ENCODE assay signal across 8 mouse cellular contexts in genomic region chrX:102119042-102119864, GRCm38 (mm10). TPM values are rescaled to one million over a fixed set of nuclear protein-coding genes. Genes with fewer than 3 reads are reported as not detected.
DNase-seq lines count a peak whose midpoint lies in the region; ATAC-seq and TF ChIP-seq lines count a peak whose summit lies in the region.

Gene Pin4 (plus strand): TSS chrX:102119447.

- DNase-seq in 3134 (ENCODE audit: extremely low read depth, insufficient read length, low spot score), result peak; percentile 83
- DNase-seq in adrenal gland, postnatal 36 days, result peak; percentile 92 to 93
- peak; percentile 96 to 97 for DNase-seq in heart, adult 18-20 months
- peak; percentile 98 for DNase-seq in kidney, adult 2 months
- DNase-seq in spleen, adult 2 months (ENCODE audit: low read depth in 1 of 2, low spot score in 2 of 2), result peak; percentile 90 to 94

- H3K4me1 ChIP-seq in embryonic facial prominence, embryonic 13.5 days, result no peaks in the 10 kb centered on the region
- H3K4me1 ChIP-seq in kidney, adult 2 months (ENCODE audit: control insufficient read depth, insufficient read depth, low read length), result no peaks in the 10 kb centered on the region
- no peaks in the 10 kb centered on the region for H3K4me1 ChIP-seq in limb, embryonic 12.5 days (replicated peaks)
- H3K4me1 ChIP-seq in midbrain, embryonic 15.5 days, result peaks cover 4% of the 10 kb centered on the region; the same call in 1 of the 2 replicates
- H3K4me1 ChIP-seq in spleen, adult 2 months (ENCODE audit: control insufficient read depth, insufficient read depth, insufficient read length), result no peaks in the 10 kb centered on the region

- TF ChIP-seq POLR2A in kidney, adult 2 months (IDR thresholded peaks at IDR 0.05; ENCODE audit: low read depth, low read length), result no peak
- no peak for TF ChIP-seq POLR2A in spleen, adult 2 months (IDR thresholded peaks at IDR 0.05; ENCODE audit: low read depth, low read length)

- 20% methylated on average over 30 of the region's 30 CpGs for WGBS in embryonic facial prominence, embryonic 13.5 days
- WGBS in kidney, adult 2 months, result under 1% methylated on average over 30 of the region's 30 CpGs
- WGBS in limb, embryonic 12.5 days, result 17% methylated on average over 30 of the region's 30 CpGs
- 25% methylated on average over 30 of the region's 30 CpGs for WGBS in midbrain, embryonic 15.5 days
- 21% methylated on average over 30 of the region's 30 CpGs for WGBS in spleen, adult 2 months

- H3K9me3 ChIP-seq in embryonic facial prominence, embryonic 13.5 days, result no peaks in the 10 kb centered on the region
- H3K9me3 ChIP-seq in limb, embryonic 12.5 days, result no peaks in the 10 kb centered on the region
- H3K9me3 ChIP-seq in midbrain, embryonic 15.5 days, result no peaks in the 10 kb centered on the region

- peaks cover 6% of the 10 kb centered on the region for H3K36me3 ChIP-seq in embryonic facial prominence, embryonic 13.5 days
- no peaks in the 10 kb centered on the region for H3K36me3 ChIP-seq in kidney, adult 2 months (ENCODE audit: control insufficient read depth, insufficient read depth, low read length)
- peaks cover 19% of the 10 kb centered on the region for H3K36me3 ChIP-seq in limb, embryonic 12.5 days
- no peaks in the 10 kb centered on the region for H3K36me3 ChIP-seq in midbrain, embryonic 15.5 days (replicated peaks)
- H3K36me3 ChIP-seq in spleen, adult 2 months (ENCODE audit: control insufficient read depth, insufficient read depth, low read length), result no peaks in the 10 kb centered on the region; the same call in 1 of the 2 replicates

- H3K4me3 ChIP-seq in embryonic facial prominence, embryonic 13.5 days, result peak within 1 kb of the TSS; percentile 62
- H3K4me3 ChIP-seq in kidney, adult 2 months (ENCODE audit: insufficient read depth, low read depth, low read length), result peak within 1 kb of the TSS; percentile 81
- H3K4me3 ChIP-seq in limb, embryonic 12.5 days (replicated peaks), result peak within 1 kb of the TSS; percentile 60
- H3K4me3 ChIP-seq in midbrain, embryonic 15.5 days, result peak within 1 kb of the TSS; percentile 56
- peak within 1 kb of the TSS; percentile 90 for H3K4me3 ChIP-seq in spleen, adult 2 months (ENCODE audit: extremely low read depth, insufficient read depth, insufficient read length)

- H3K4me2 ChIP-seq in embryonic facial prominence, embryonic 13.5 days, result peak within 1 kb of the TSS; percentile 64
- H3K4me2 ChIP-seq in limb, embryonic 12.5 days, result peak within 1 kb of the TSS; percentile 69
- peak within 1 kb of the TSS; percentile 58 for H3K4me2 ChIP-seq in midbrain, embryonic 15.5 days

- H3K9ac ChIP-seq in embryonic facial prominence, embryonic 13.5 days, result peak within 1 kb of the TSS; percentile 76
- peak within 1 kb of the TSS; percentile 65 for H3K9ac ChIP-seq in limb, embryonic 12.5 days (replicated peaks)
- peak within 1 kb of the TSS; percentile 45 for H3K9ac ChIP-seq in midbrain, embryonic 15.5 days

- H3K27ac ChIP-seq in embryonic facial prominence, embryonic 13.5 days, result peak within 1 kb of the TSS; percentile 55
- H3K27ac ChIP-seq in kidney, adult 2 months (ENCODE audit: insufficient read depth, low read depth, low read length), result no peak within 1 kb of the TSS; the same call in 1 of the 2 replicates
- H3K27ac ChIP-seq in limb, embryonic 12.5 days, result no peak within 1 kb of the TSS
- peak within 1 kb of the TSS; percentile 81 for H3K27ac ChIP-seq in midbrain, embryonic 15.5 days
- H3K27ac ChIP-seq in spleen, adult 2 months (ENCODE audit: insufficient read depth, low read length), result 0 out of 2 replicates have a peak within 1 kb of the TSS, but pooled peaks have one; percentile 15

- ATAC-seq in embryonic facial prominence, embryonic 13.5 days (ENCODE audit: insufficient number of reproducible peaks, insufficient read depth, low FRiP score, low TSS enrichment, low read depth), result peak; percentile 99
- peak; percentile 99 for ATAC-seq in limb, embryonic 12.5 days (ENCODE audit: insufficient number of reproducible peaks, insufficient read depth, low FRiP score, low TSS enrichment, low read depth)
- peak; percentile 99 for ATAC-seq in midbrain, embryonic 15.5 days (replicated peaks)

- peaks cover 4% of the 10 kb centered on the region for H3K27me3 ChIP-seq in embryonic facial prominence, embryonic 13.5 days
- H3K27me3 ChIP-seq in kidney, adult 2 months (replicated peaks; ENCODE audit: control insufficient read depth, insufficient read depth, low read length), result no peaks in the 10 kb centered on the region
- H3K27me3 ChIP-seq in limb, embryonic 12.5 days, result peaks cover 15% of the 10 kb centered on the region; the same call in 1 of the 2 replicates
- H3K27me3 ChIP-seq in midbrain, embryonic 15.5 days (replicated peaks), result no peaks in the 10 kb centered on the region
- no peaks in the 10 kb centered on the region for H3K27me3 ChIP-seq in spleen, adult 2 months (ENCODE audit: control insufficient read depth, insufficient read depth, low read length)

- 0 out of 2 replicates have a peak, but pooled peaks have one; percentile 15 for TF ChIP-seq CTCF in kidney, adult 2 months (conservative IDR thresholded peaks at IDR 0.05; ENCODE audit: insufficient read depth, insufficient read length, low read depth, low read length)
- no peak for TF ChIP-seq CTCF in spleen, adult 2 months (IDR thresholded peaks at IDR 0.05; ENCODE audit: extremely low read depth, insufficient read depth, insufficient read length, insufficient replicate concordance)

RNA-seq across cellular contexts. Expression of gene Pin4, which starts in this region (rescaled TPM):
- total RNA-seq in adrenal gland, postnatal 36 days (2021), result 10 to 100 TPM; 58.7 to 59.6 TPM
- polyA plus RNA-seq in embryonic facial prominence, embryonic 13.5 days (2015; fragmentation: Nextera tagmentation; extraction: Ambion mirVana), result 69.1 and 81.5 TPM in 2 replicates
- total RNA-seq in heart, adult 18-20 months (2021), result 10 to 100 TPM; 23.8 to 23.9 TPM
- 2.0 and 5.2 TPM in 2 replicates for polyA plus RNA-seq in kidney, adult 2 months (2012; rRNA removed)
- 69.9 and 73.6 TPM in 2 replicates for polyA plus RNA-seq in limb, embryonic 12.5 days (2016; fragmentation: Nextera tagmentation; extraction: Ambion mirVana)
- 63.9 and 71.5 TPM in 2 replicates for polyA plus RNA-seq in midbrain, embryonic 15.5 days (2015; fragmentation: Nextera tagmentation; extraction: Ambion mirVana)
- 0.26 and 0.42 TPM in 2 replicates for polyA plus RNA-seq in spleen, adult 2 months (2012; rRNA removed)

Comparison
In these comparisons a context has a peak if more than half of its experiments do, and no peak if none do; other contexts are left out.
1. RNA of gene Pin4 (polyA plus RNA-seq): 69.9 to 73.6 TPM in limb, embryonic 12.5 days, 69.1 to 81.5 TPM in embryonic facial prominence, embryonic 13.5 days and 63.9 to 71.5 TPM in midbrain, embryonic 15.5 days; 2.0 to 5.2 TPM in kidney, adult 2 months and 0.26 to 0.42 TPM in spleen, adult 2 months; every median in the first group is over 10 times any median in the second.
2. Peak in DNase-seq, H3K4me3 ChIP-seq and H3K27ac ChIP-seq in spleen, adult 2 months; RNA of the gene not detected or under 1 TPM.
3. H3K27ac ChIP-seq: peak in embryonic facial prominence, embryonic 13.5 days (single experiment) and midbrain, embryonic 15.5 days (single experiment); none in kidney, adult 2 months (single experiment) and limb, embryonic 12.5 days (single experiment).
4. Peak in every context shown above with its lines, with median percentiles within 50 percentile points of each other: DNase-seq, ATAC-seq, H3K4me2 ChIP-seq, H3K4me3 ChIP-seq and H3K9ac ChIP-seq.